Mouse (Mus musculus): Measurements from ENCODE around the gene Epn2.

DNA sequence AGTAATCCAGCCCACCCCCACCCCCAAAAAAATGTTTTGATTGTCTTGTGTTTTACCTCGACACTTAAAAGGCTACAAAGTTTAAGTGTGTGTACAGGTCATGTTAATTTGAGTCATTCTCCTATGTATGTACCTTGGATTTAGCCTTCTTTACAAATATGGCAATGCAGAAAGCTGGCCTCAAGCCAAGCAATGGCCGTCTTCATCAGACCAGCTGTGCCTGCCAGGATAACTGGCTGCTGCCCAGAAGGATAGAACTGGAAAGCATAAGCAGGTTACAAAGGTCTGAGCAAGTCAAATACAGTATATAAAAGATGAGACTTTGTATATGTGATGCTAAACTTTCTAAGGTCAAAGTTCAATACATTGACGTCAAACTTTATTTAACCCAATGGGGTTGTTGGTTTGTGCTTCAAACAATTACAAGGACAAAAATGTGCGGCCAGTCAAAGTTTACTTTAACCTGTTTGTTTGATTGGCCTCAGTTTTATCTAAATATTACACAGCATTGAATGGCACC, 32.7 kb upstream of the Epn2 start:
- no peak for TF ChIP-seq CTCF (IDR thresholded peaks at IDR 0.05; ENCODE audit: extremely low read depth, insufficient read depth, low read length)
- no peak for TF ChIP-seq POLR2A (IDR thresholded peaks at IDR 0.05; ENCODE audit: extremely low read depth, insufficient read depth, low read length)
